16 mouse cellular contexts compared by ENCODE assay signal in genomic region chr15:36364062-36364461, GRCm38 (mm10).
DNase-seq lines count a peak whose midpoint lies in the region; ATAC-seq and TF ChIP-seq lines count a peak whose summit lies in the region.
"Had no signal": no experiment of that assay in that cellular context is flagged by ENCODE, and none has a peak within 500 bp of the region (broad histone marks: within the 10 kb centered on the region; RNA-seq: fewer than 3 reads in every experiment).

No protein-coding gene starts in this region.

- no peak overlapping the region for H3K4me3 ChIP-seq in liver, embryonic 12.5 days
- no peak overlapping the region for H3K4me3 ChIP-seq in CH12.LX (replicated peaks in 1 of 3; ENCODE audit: low read depth in 2 of 3, low read length in 2 of 3, poor library complexity in 1 of 3)
- no peak overlapping the region for H3K4me3 ChIP-seq in liver, embryonic 16.5 days (ENCODE audit: low read depth, low read length)
- no peak overlapping the region for H3K4me3 ChIP-seq in midbrain, postnatal 0 days (ENCODE audit: low read depth, low read length)
- H3K4me3 ChIP-seq: embryonic facial prominence, embryonic 10.5 days; heart, adult 2 months; midbrain, embryonic 15.5 days; neural tube, embryonic 15.5 days had no signal

- dilution Hi-C loops in CH12.LX (cut with MboI; ENCODE audit: extremely low pct_ligation_motif_present, extremely low pct_unique_long_range_greater_than_20kb, low sequenced_read_pairs): no loop called here

- no peaks in the 10 kb centered on the region for H3K27me3 ChIP-seq in liver, embryonic 12.5 days (replicated peaks)
- H3K27me3 ChIP-seq in CH12.LX (replicated peaks): no peaks in the 10 kb centered on the region
- H3K27me3 ChIP-seq in liver, embryonic 16.5 days (ENCODE audit: control insufficient read depth, insufficient read depth, low read depth, low read length): no peaks in the 10 kb centered on the region
- H3K27me3 ChIP-seq in midbrain, postnatal 0 days (ENCODE audit: insufficient read depth, low read length): no peaks in the 10 kb centered on the region
- H3K27me3 ChIP-seq: midbrain, embryonic 15.5 days; neural tube, embryonic 15.5 days had no signal

- H3K9ac ChIP-seq in liver, embryonic 12.5 days: no peak overlapping the region
- H3K9ac ChIP-seq in CH12.LX (ENCODE audit: insufficient read depth, low read depth): no peak overlapping the region
- H3K9ac ChIP-seq in liver, embryonic 16.5 days (ENCODE audit: low read depth, low read length): no peak overlapping the region
- H3K9ac ChIP-seq in midbrain, postnatal 0 days (replicated peaks; ENCODE audit: low read length, poor library complexity, severe bottlenecking): no peak overlapping the region
- H3K9ac ChIP-seq: midbrain, embryonic 15.5 days; neural tube, embryonic 15.5 days had no signal

- H3K9me3 ChIP-seq in liver, embryonic 12.5 days (replicated peaks): no peaks in the 10 kb centered on the region
- H3K9me3 ChIP-seq in CH12.LX (replicated peaks; ENCODE audit: low read length): no peaks in the 10 kb centered on the region
- no peaks in the 10 kb centered on the region for H3K9me3 ChIP-seq in liver, embryonic 16.5 days (replicated peaks; ENCODE audit: control insufficient read depth, low read length)
- no peaks in the 10 kb centered on the region for H3K9me3 ChIP-seq in midbrain, postnatal 0 days (ENCODE audit: low read length)
- H3K9me3 ChIP-seq: embryonic facial prominence, embryonic 10.5 days; G1E; midbrain, embryonic 15.5 days; neural tube, embryonic 15.5 days had no signal

- no peak overlapping the region for H3K4me2 ChIP-seq in liver, embryonic 12.5 days
- no peak overlapping the region for H3K4me2 ChIP-seq in CH12.LX (ENCODE audit: insufficient read depth, low read depth, poor library complexity, severe bottlenecking)
- no peak overlapping the region for H3K4me2 ChIP-seq in liver, embryonic 16.5 days (ENCODE audit: low read depth, low read length)
- H3K4me2 ChIP-seq in midbrain, postnatal 0 days (ENCODE audit: low read depth, low read length, poor library complexity, severe bottlenecking): no peak overlapping the region
- H3K4me2 ChIP-seq: midbrain, embryonic 15.5 days; neural tube, embryonic 15.5 days had no signal

- peak overlapping the region; percentile 17; the same call in 1 of the 2 replicates for H3K27ac ChIP-seq in liver, embryonic 12.5 days
- H3K27ac ChIP-seq in CH12.LX (ENCODE audit: insufficient read depth, low read depth): no peak overlapping the region
- H3K27ac ChIP-seq in liver, embryonic 16.5 days (ENCODE audit: low read length): peak overlapping the region; percentile 57; the same call in 1 of the 2 replicates
- H3K27ac ChIP-seq in midbrain, postnatal 0 days (ENCODE audit: low read depth, low read length): no peak overlapping the region
- H3K27ac ChIP-seq: embryonic facial prominence, embryonic 10.5 days; heart, adult 2 months; macrophage; midbrain, embryonic 15.5 days; neural tube, embryonic 15.5 days had no signal

- in situ Hi-C loops in CH12.LX (cut with MboI; ENCODE audit: low pct_ligation_motif_present, low pct_unique_long_range_greater_than_20kb, low sequenced_read_pairs): no loop called here

- TF ChIP-seq POLR2A in CH12.LX (IDR thresholded peaks at IDR 0.05; ENCODE audit: low read depth, low read length): no peak

- 38% methylated on average over 5 of the region's 5 CpGs for WGBS in liver, embryonic 12.5 days (ENCODE audit: insufficient replicate concordance)
- 28% methylated on average over 5 of the region's 5 CpGs for WGBS in liver, embryonic 16.5 days (ENCODE audit: insufficient replicate concordance)
- WGBS in midbrain, postnatal 0 days: 83% methylated on average over 5 of the region's 5 CpGs

- H3K36me3 ChIP-seq in liver, embryonic 12.5 days: no peaks in the 10 kb centered on the region
- H3K36me3 ChIP-seq in CH12.LX (replicated peaks in 1 of 2; ENCODE audit: control insufficient read depth in 1 of 2, insufficient read depth in 1 of 2, low read length in 1 of 2): no peaks in the 10 kb centered on the region
- H3K36me3 ChIP-seq in liver, embryonic 16.5 days (ENCODE audit: control insufficient read depth, insufficient read depth): no peaks in the 10 kb centered on the region
- H3K36me3 ChIP-seq in midbrain, postnatal 0 days (ENCODE audit: insufficient read depth, low read length): no peaks in the 10 kb centered on the region
- H3K36me3 ChIP-seq: embryonic facial prominence, embryonic 10.5 days; G1E; midbrain, embryonic 15.5 days; neural tube, embryonic 15.5 days had no signal

- TF ChIP-seq CTCF in CH12.LX (conservative IDR thresholded peaks at IDR 0.05 in 1 of 2, IDR thresholded peaks at IDR 0.05 in 1 of 2; ENCODE audit: low read depth in 2 of 2, low read length in 2 of 2): no peak
- no peak for TF ChIP-seq CTCF in midbrain, postnatal 0 days (IDR thresholded peaks at IDR 0.05)

- no peaks in the 10 kb centered on the region for H3K79me2 ChIP-seq in CH12.LX (replicated peaks; ENCODE audit: control insufficient read depth, extremely low read depth, insufficient read depth, poor library complexity, severe bottlenecking)

- H3K4me1 ChIP-seq in liver, embryonic 12.5 days: peaks cover 53% of the 10 kb centered on the region
- H3K4me1 ChIP-seq in CH12.LX (ENCODE audit: control insufficient read depth in 1 of 2, insufficient read depth in 2 of 2): peaks cover 14 to 45% of the 10 kb centered on the region in 2 experiments
- H3K4me1 ChIP-seq in liver, embryonic 16.5 days (ENCODE audit: control insufficient read depth, low read depth, low read length): peaks cover 37% of the 10 kb centered on the region
- H3K4me1 ChIP-seq in midbrain, postnatal 0 days (ENCODE audit: insufficient read depth, low read length): no peaks in the 10 kb centered on the region
- H3K4me1 ChIP-seq: neural tube, embryonic 15.5 days had no signal

- DNase-seq in liver (no peak), CH12.LX (ENCODE audit: extremely low read depth) (peak; percentile 84)
- no peak for DNase-seq in midbrain, postnatal 0 days (ENCODE audit: low spot score)
- no peak for DNase-seq in B cell, adult 2 months
- no peak for DNase-seq in kidney, adult 11 months
- DNase-seq: cerebellum, adult 8-10 months; kidney, postnatal 25 days had no signal

- TF ChIP-seq EP300 in CH12.LX (IDR thresholded peaks at IDR 0.05; ENCODE audit: low read length): peak; percentile 74

- ATAC-seq in liver, embryonic 12.5 days: no peak
- peak; percentile 20 for ATAC-seq in common myeloid progenitor, adult 5-6 weeks (replicated peaks; ENCODE audit: low read depth, poor library complexity, severe bottlenecking)
- no peak for ATAC-seq in liver, embryonic 16.5 days (ENCODE audit: low read depth)
- no peak for ATAC-seq in midbrain, postnatal 0 days (ENCODE audit: low FRiP score)
- ATAC-seq: midbrain, embryonic 15.5 days had no signal

- no peak for TF ChIP-seq RAD21 in CH12.LX (IDR thresholded peaks at IDR 0.05; ENCODE audit: low read depth, low read length)

TF ChIP-seq in CH12.LX, 34 proteins besides CTCF, POLR2A, EP300 and RAD21:
- TF ChIP-seq PAX5 (IDR thresholded peaks at IDR 0.05; ENCODE audit: low read length): no peak
- TF ChIP-seq MXI1 (IDR thresholded peaks at IDR 0.05; ENCODE audit: low read depth, low read length): no peak
- no peak for TF ChIP-seq POLR2AphosphoS2 (IDR thresholded peaks at IDR 0.05; ENCODE audit: low read depth, low read length)
- no peak for TF ChIP-seq CHD1 (IDR thresholded peaks at IDR 0.05; ENCODE audit: low read depth, low read length)
- TF ChIP-seq BHLHE40 (IDR thresholded peaks at IDR 0.05; ENCODE audit: low read depth, low read length): peak; percentile 6; the same call in 1 of the 2 replicates
- no peak for TF ChIP-seq MAX (IDR thresholded peaks at IDR 0.05; ENCODE audit: low read length)
- TF ChIP-seq KAT2A (IDR thresholded peaks at IDR 0.05; ENCODE audit: insufficient replicate concordance, low read length): no peak
- no peak for TF ChIP-seq UBTF (IDR thresholded peaks at IDR 0.05; ENCODE audit: low read depth, low read length)
- TF ChIP-seq E2F4 (IDR thresholded peaks at IDR 0.05; ENCODE audit: insufficient replicate concordance, low read depth, low read length): no peak
- TF ChIP-seq MEF2A (IDR thresholded peaks at IDR 0.05; ENCODE audit: borderline replicate concordance, low read depth, low read length): peak; percentile 75; the same call in 1 of the 2 replicates
- 0 out of 2 replicates have a peak, but pooled peaks have one; percentile 16 for TF ChIP-seq MAFK (IDR thresholded peaks at IDR 0.05; ENCODE audit: insufficient replicate concordance, low read length)
- TF ChIP-seq JUND (conservative IDR thresholded peaks at IDR 0.05; ENCODE audit: low read depth, low read length): peak; percentile 88
- no peak; the same call in 1 of the 2 replicates for TF ChIP-seq ELF1 (IDR thresholded peaks at IDR 0.05; ENCODE audit: low read depth, low read length)
- no peak for TF ChIP-seq ZKSCAN1 (IDR thresholded peaks at IDR 0.05; ENCODE audit: borderline replicate concordance, low read depth, low read length)
- peak; percentile 50; the same call in 1 of the 2 replicates for TF ChIP-seq TCF12 (IDR thresholded peaks at IDR 0.05; ENCODE audit: low read depth, low read length)
- TF ChIP-seq MAZ (IDR thresholded peaks at IDR 0.05; ENCODE audit: low read depth, low read length): no peak; the same call in 1 of the 2 replicates
- peak; percentile 72 for TF ChIP-seq JUN (IDR thresholded peaks at IDR 0.05; ENCODE audit: insufficient read depth, low read depth, low read length)
- no peak for TF ChIP-seq NELFE (IDR thresholded peaks at IDR 0.05; ENCODE audit: low read depth, low read length)
- TF ChIP-seq ETS1 (conservative IDR thresholded peaks at IDR 0.05; ENCODE audit: low read depth, low read length): peak; percentile 80
- TF ChIP-seq IRF4 (IDR thresholded peaks at IDR 0.05; ENCODE audit: low read depth, low read length): peak; percentile 46; the same call in 1 of the 2 replicates

Comparison
In these comparisons a context has a peak if more than half of its experiments do, and no peak if none do; other contexts are left out.
1. H3K27ac ChIP-seq: peak in liver, embryonic 12.5 days (single experiment) and liver, embryonic 16.5 days (single experiment); none in CH12.LX (single experiment) and midbrain, postnatal 0 days (single experiment).